Mouse (Mus musculus) layer of hippocampus, adult 11-12 months (tissue): ENCODE measurements around the gene Smad6.

Experiments
- DNase-seq: peaks from one replicate; pipeline ENCODE4 v3.0.0; 2022; ENCODE audit warnings: low spot score

Smad6 gene

DNA sequence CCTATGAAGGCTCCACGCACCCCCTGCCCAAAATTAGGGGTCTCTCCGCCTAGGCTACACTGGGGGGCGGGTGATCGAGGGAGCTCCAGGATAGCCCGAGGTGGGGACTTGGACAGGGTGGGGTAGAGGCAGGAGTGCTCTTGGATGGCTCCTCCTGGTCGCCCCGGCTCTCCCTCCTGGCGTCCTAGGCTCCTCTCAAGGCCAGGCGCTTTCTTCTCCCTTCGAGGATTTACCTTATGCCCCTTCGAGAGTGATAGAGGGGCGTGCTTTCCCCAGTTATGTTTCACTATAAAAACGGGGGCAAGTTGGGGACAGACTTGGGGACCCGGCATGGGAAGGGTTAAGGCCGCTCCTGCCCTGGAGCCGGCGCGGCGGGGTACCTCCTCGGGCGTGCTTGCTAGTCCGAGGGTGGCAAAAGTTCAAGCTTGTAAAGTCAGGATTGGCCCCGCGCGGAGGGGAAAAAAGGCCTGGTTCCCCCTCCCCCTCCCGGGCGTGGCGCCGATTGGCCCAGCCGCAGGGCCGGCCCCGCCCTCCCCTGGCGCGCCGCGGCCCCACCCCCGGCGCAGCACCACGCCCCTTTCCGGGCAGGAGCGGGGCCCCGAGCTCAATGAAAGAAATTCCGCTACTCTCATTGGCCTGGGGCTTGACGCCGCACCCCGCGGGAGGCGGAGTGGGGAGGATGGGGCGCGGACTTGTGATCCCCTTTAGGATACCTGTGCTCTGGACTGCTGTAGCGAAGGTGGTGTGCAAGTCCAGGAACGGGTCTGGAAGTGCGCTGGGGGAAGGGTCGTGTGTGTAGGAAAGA, 905 bp upstream of the Smad6 start:
- peak; percentile 87 for DNase-seq

DNA sequence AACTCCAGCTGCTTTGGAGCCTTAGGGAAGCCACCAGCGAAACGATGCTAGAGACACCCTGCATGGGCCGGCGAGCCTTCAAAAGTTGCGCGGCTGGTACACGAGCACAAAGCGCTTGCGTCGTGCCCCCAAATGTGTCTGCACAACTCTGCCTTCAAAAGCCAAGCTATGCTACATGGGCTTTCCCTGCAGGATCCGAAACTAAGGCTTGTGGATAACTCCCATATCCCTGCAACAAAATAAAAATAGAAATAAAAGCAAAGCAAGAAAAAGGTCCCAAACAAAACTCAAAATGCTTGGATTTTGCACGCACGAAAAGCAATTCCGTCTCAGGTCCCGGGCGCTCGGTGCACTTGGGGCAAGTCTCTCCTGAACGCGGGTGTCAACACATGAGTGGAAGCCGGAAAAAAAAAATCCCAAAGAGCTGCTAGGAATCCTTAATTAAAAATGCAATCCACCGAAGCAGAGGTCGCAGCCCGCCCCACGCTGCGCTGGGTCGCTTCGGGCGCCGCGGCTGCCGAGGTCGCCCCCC, 474 bp downstream of the Smad6 start:
- DNase-seq, result no peak

DNA sequence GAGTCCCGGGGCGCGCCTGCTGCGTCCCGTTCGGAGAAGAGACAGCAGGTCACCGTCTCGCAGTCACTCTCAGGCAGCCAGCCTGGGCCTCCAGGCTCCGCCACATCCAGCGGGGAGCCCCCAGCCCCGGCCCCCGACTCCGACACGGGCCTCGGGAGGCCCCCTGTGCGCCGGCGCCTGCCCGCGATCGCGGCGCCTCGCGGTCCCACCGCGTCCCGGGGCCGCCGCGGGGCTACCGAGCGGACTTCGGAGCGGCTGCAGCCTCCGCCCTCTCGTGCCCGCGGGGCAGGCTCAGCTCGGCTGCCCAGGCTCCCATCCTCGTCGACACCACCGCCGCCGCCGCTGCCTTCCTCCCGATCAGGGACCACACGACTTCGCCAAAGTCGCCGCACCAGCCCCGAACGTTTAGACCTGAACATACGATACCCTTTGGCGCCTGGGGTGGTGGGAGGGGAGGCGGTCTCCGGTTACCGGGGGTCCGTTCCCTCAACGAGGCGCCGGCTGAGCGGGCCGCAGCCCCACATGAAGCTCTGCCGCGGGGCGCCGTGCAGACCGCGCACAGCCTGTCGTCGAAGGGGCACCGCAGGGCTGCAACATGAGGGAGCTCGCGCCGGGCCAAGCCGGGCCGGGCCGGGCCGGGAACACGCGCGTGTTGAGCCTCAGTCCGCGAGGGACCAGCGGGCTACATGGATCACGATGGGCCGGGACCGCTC, 1.1 kb downstream of the Smad6 start:
- no peak for DNase-seq

DNA sequence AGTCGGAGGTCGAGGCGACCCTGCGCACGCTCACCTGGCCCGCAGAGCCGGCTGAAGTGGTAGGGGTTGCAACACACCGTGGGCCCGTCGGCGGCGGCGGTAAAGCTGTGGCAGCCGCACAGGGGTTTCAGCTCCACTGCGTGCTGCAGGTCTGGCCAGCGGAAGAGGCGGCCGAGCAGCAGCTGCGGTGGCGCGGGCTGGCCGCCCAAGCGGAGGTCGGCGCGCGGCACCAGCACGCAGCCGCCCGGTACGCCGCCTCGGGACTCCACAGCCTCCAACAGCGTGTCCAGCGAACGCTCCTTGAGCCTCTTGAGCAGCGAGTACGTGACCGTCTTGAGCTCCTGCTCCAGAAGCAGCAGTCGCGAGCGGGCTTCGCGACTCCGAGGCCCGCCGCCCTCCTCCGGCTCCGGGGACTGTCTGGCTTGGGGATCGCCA, 1.7 kb downstream of the Smad6 start:
- DNase-seq, result no peak

DNA sequence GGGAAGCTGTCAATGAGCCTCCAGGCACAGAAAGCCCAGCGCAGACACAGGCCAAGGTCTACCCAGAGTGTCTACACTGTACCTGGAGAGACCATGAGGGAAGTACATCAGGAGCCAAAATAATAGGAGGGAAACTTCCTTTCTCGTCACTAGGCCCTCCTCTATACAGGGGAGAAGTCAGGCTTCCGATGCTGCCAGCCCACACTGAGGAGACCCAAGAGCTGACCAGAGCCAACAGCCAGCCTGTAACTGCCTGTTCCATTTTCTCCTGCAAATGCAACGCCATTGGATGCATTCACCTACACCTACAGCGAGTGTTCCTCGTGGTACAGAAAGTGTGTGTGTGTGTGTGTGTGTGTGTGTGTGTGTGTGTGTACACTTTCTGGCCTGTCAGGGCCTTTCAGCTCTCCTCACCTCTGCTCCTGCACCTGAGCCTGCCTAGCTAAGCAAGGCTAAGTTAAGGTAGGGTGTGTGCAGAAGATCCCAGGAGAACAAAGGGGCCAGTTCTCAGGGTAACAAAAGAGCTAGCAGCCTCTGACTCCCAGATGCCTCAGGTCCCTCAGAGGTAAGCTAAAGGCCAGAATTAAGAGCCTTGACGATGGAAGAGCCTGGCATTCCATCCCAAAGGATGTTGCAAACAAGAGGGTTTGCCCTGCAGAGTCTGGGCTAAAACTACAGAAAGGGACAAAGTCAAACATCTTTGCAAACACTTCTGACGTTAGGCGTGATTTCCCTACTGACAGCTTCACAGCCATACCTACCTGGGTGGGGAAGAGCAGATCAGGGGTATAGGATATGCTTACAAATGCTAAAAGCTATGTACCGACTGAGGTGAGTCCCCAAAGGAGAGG, 2.6 kb downstream of the Smad6 start:
- no peak for DNase-seq

DNA sequence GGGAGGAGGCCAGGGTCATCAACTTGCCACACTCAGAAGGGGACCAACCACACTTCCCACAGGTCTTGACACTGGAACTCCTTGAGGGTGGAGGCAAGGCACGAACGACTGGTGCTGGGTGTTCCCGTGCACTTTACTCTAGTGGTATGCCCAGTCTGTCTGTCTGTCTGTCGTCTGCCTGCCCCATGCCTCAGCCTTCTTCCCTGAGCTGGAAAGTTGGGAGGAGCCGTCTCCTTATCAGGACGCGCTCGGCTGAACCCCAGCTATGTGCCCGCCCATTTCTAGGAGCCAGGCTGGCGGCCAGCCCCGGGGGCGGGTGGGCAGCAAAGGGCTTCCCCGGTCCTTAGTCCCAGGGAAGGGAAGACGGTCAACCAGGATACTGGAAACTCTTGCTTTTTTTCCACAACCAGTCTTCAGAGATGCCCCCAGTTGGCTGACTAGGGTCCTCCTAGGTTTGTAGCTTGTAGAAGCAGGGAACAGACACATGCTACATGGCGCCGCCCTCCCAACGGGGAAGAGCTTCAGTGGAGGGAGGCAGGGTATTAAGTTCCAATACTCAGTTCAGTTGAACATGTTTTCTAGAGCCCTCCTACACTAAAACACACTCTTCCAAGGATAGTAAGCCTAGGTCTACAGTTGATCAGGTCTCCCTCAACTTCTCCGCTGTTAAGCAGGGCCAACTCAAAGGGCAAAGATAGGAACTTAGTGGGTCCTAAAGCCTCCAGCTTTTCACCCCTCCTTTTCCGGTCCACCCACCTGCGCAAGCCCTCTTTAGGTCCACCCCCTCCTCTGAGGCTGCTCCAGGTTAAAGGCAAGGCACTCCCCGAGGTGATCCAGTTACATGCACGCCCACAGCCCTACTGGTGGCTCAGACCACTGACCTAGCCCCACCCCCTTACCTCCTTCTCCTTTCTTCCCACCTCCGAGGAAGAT, 3.7 kb downstream of the Smad6 start:
- DNase-seq, result no peak

DNA sequence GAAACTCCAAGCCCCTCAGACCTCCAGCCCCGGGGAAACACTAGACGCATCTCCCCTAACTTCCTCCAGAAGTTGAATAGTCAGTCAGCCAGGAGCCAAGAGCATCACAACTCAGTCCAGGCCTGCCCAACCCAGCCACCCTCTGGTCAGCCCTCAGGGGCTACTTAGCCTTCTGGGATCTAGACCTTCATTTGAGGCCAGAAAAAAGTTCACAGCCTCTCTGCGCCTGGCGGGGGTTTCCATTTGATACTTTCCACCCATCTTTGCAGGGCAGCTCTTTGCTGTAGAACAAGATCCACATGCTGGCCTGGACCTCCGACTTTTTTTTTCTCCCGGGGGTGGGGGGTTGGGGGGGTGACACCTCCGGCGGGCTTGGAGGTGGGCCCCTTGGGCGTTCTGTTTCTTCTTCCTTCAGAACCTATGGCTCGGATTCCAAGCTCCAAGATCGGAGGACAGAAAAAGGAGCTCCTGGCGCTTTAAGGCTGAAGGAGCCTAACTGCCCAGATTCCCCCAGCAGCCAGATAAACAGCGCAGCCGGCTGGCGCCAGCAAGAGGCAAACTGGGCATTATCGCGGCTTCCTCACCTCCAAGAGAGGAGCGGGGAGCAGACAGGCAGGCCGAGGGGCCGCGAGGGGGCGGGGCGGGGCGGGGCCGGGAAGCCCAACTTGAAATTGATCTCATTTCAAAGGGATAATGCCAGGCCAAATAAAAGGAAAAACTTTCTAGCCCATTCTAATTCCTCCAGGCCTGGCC, 5.0 kb downstream of the Smad6 start:
- DNase-seq, result no peak

DNA sequence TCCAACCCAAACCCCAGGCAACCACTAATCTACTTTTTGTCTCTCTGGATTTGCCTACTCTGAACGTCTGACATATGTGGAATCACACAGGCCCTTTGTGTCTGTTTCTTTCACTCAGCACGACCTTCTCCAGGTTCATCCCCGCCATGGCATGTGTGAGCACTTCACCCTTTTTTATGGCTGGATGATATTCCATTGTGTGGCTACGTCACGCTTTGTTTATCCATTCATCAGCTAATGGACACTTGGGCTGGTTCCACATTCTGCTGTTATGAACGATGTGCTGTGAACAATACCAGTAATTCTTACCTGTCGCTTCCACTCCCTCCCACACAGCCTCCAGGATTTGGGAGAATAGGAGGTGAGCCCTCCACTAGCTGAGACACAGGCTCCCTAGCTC, 5.8 kb downstream of the Smad6 start:
- no peak for DNase-seq

DNA sequence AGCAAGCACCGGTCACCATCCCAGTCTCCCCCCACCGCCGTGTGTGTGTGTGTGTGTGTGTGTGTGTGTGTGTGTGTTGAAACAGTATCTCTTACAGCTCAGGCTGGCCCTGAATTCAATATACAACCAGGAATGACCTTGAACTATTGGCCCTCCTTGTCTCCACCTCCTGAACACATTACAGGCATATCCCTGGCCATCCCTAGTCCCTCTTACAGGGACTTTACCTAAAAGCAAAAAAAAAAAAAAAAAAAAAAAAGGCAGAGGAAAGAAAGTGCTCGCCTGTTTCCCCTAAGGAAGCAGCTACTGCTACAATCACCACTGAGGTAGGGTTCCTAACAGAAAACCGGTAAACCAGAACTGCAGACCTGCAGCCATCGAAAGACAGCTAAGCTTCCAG, 7.1 kb downstream of the Smad6 start:
- no peak for DNase-seq

DNA sequence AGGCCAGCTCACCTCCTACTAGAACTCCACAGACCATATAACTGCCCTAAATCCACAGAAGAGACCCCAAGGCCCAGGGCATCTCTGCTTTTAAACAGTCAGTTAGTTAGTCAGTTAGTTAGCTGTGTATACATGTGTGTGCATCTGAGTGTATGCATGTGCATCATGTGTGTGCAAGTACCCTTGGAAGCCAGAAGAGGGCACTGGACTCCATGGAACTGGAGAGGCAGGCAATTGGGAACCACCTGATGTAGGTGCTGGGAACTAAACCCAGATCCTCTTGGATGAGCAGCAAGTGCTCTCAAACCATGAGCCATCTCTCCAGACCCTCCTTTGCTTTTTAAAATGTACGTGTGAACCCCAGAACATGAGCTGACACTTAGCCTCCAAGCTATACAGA, 10.5 kb downstream of the Smad6 start:
- DNase-seq, result no peak

DNA sequence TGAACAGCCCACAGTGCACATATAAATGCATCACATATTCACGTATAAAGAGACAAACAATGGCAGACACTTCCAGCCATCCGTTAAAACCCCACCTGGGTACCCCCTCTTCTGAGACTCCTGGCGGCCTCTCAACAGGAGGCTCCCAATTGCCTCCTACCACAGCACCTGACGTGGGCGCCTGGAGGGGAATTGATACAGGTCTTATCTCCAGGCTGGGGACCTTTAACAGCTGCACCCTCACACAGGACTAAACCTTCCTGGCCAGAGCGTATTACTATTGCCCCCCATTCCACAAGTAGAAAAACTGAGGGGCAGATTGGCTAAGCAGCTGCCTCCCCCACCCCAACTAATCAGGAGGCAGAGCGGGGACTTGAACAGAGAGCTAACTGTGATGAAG, 18.9 kb downstream of the Smad6 start:
- DNase-seq, result no peak

DNA sequence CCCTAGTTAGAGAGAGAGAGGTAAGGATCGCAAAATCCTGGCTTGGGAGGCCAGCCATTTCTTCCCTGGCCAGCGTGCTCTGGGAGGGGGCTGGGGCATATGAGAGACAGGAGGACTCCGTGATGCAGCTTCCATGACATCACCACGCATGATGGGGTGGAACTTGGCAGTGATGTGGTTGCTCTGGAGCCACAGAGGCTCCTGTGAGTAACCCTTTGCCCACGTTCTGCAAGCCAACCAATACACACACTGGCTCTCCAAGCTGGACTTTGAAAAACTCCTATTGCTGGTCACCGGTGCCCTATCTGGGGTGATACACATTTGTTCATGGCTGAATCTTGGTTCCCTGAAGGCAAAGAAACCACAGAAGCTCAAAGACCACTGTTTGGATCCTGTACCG, 20.8 kb downstream of the Smad6 start:
- DNase-seq, result no peak

DNA sequence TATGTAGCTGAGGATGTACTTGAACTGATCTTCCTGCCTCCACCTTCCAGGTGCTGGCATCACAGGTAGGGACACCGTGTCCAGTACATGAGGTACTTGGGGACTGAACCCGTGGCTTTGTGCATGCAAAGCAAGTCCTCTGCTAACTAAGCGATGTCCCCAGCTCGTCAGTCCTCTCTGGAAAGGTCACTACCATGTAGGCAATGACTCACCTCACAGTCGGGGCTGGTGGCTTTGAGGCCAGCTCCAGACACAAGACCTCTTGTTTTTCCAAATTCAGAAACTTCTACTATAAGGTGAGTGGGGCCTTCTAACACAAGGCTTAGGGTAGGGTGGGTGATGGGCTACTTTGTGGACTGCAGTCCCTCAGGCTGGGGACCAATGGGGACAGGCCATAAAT, 21.8 kb downstream of the Smad6 start:
- no peak for DNase-seq

DNA sequence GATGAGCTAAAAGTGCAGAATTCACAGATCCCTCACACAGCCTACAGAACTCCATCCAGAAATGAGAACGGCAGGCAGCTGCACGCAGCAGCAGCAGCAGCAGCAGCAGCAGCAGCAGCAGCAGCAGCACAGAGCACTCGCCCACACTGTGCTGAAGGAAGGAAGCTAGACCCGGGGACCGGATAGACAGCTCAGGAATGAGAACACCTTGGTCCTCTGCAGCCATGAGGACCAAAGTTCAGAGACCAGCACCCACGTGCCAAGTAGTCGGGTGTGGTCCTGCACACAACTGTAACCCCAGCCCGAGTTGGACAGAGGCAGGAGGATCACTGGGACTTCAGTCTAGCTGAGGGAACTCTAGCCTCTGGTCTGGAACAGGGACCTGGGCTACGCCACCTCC, 22.7 kb downstream of the Smad6 start:
- DNase-seq, result no peak

DNA sequence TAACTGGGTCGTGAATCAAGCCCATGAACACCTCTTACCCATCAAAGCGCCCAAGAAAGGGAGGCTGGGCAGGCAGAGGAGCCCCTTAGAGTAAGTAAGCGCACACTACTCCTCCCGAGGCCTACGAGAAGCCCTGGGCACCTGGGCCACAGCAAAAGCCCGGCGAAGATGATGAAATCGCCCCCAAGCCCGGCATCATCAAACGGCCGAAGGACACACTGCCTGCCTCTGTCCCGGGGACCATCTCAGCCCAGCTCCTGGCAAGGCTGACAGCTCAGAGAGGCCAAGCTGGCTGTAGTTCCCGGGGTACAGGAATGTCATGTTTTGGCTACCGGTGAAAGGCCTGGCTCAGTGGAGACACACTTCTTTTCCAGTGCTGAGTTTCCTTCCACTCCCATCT, 23.8 kb downstream of the Smad6 start:
- DNase-seq, result no peak

DNA sequence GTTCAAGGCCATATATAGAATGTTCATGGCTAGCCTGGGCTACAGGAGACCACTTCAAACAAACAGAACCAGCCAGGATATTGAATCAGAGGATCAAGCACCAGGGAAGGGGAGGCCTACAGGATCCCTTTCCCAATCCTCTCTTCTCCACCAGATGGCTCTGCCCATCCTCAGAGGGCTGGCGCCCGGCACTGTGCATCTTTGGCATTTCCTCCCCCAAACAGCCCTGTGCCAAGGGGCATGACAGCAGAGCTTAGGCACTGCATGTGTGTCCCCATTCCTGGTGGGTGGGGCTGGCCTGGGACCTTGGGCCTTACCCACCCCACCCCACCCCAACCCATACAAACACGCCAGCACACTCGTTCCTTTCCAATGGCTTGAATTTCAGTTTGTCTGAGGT, 24.4 kb downstream of the Smad6 start:
- DNase-seq, result peak; percentile 29

DNA sequence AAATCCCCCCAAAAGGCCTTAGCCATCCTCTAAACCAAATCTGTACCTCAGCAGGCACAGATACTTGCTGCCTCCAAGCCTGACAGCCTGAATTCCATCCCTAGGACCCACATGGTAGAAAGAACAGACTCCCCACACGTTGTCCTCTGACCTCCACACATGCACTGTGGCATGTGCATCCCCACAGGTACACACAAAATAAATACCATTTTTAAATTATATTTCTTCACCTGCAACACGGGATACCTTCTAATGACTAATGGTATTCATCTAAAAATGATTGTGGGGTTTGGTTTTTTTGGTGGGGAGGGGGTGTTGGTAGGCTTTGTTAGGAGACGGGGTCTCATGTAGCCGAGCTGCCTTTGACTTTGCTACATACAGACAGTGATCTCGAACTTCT, 28.6 kb downstream of the Smad6 start:
- DNase-seq, result no peak

DNA sequence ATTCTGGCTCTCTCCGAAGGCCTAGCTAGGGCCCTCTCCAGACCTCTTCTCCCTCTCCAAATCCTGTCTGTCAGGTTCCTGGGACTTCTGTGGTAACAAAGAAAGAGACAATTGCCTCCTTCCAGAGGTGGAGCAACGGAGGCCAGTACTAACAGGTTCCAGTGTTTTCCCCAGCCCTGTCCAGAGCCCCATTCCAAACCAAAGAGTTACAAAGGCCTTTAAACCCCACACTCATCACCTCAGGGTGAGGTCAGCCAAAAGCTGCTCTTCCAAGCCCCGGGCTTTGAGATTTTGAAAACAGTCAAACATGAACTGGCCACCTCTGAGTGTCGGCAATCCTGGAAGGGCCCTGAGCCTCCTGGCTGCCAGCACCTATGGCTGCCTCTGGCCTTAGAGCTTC, 29.1 kb downstream of the Smad6 start:
- no peak for DNase-seq

DNA sequence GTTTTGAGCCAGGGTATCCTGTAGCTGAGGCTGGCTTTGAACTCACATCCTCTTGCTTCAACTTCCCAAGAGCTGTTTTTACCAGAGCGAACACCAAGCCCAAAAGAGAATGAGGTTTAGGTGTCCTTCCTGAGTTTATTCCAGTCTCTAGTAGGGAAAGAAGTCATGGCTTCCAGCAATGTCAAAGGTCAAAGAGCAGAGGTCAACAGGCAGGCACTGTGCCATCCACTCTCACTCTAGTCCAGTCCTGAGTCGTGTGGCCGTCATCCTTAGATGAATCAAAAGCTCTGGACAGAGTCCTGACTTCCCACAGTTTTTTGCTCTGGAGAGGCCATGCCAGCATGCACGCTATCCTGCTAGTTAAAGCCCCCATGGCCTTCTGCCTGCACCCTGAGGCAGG, 30.7 kb downstream of the Smad6 start:
- no peak for DNase-seq

DNA sequence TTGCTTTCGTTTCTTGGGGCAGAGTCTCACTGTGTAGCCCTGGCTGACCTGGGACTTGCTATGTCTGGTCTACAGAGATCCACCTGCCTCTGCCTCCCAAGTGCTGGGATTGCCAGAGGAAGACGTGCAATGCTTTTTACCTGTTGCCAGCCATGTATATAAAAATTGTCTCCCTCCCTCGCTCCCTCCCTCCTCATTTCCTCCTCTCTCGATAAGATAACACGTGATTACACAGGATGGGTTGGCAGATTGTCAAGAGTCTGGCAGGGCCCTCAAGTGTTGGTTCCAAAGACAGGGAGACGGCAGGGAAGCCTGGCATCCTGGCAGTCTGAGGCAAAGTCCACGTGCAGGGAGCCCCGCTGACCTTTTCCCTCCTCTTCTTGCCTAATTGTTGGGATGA, 32.2 kb downstream of the Smad6 start:
- no peak for DNase-seq

DNA sequence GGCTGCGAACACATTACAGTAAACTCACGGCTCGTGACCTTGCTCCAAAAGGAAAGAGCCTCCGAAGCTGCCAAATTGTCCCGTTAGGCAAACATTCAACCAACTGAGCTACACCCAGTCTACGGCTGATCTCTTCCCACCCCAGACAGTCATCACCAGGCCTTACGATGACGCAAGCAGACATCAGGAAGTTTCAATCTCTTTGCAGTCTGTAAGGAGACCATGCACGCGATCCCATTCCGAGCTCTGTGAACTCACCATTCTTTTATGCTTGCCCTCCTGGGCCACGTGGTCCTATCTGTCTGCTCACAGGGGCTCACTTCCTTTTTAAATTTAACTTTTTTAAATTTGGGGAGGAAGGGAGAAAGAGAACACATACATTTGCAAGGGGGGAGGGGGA, 32.6 kb downstream of the Smad6 start:
- no peak for DNase-seq
